Mouse (Mus musculus) c-Kit-positive CD71-negative TER-119-negative erythroid progenitor cells, embryonic 14.5 days (primary cell): Measurements from ENCODE around the gene Hist3h2a.

Experiments used
- DNase-seq: peaks from one replicate; pipeline ENCODE4 v3.0.0-alpha.2; 2013; ENCODE audit warnings: low read depth

Gene Hist3h2a

DNA sequence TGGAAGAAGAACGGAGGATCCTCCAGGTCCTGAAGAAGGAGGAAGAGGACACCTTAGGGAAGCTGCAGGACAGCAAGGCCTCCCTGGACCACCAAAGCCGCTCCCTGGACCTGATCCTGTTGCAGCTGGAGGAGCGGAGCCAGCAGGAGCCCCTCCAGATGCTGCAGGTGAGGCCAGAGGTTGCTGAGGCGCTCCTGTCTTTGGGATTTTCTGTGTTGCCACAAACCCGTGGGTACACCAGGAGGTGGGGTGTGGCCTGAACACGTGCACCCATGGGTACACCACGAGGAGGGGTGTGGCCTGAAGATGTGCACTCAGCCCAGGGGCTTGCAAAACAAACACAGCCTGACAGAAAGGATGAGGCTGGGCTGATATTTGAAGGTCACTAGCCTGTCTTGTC is 14.1 kb downstream of the Hist3h2a start:
- DNase-seq = no peak

DNA sequence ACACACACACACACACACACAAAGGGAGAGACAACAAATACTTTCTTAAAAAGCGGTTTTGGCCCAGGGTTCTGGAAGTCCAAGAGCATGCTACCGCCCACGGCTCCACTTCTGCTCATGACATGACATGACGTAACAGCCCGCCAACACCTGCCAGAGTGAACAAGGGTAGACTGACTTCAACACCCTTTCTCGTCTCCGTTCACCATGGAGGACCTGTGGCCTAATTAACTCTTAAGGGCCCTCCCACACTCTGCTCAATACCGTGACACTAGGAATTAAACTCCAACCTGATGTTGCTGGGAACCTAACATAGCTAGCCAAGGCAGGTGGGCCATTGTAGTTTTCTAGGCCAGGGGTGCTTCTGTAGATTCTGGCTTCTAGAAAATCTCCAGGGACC is 14.5 kb downstream of the Hist3h2a start:
- DNase-seq = no peak

DNA sequence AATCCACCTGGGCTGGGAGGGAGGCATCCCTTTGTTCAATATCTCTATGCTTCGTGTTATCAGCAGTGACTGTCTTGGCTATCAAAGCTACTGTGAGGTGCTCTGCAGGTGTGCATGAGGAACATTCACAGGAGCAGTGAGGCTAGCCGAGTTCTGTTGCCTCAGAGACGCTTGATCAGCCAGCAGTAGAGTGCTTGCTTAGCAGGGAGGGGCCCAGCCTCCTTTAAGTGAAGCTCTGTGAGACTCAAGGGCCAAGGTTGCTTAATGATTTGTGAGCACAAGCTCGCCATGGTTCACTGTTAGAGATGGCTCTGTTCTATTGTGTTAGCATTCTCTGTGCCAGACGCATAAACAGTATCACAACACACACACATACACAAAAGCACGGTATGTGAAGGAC is 15.2 kb downstream of the Hist3h2a start:
- no peak for DNase-seq

GRCm38 (mm10) chr11:58970831-58971530 is 16.5 kb downstream of the Hist3h2a start:
- no peak for DNase-seq

GRCm38 (mm10) chr11:58971796-58972195 is 17.3 kb downstream of the Hist3h2a start:
- no peak for DNase-seq

GRCm38 (mm10) chr11:58974414-58974813 is 19.9 kb downstream of the Hist3h2a start:
- no peak for DNase-seq

GRCm38 (mm10) chr11:58977150-58977549 is 22.7 kb downstream of the Hist3h2a start:
- no peak for DNase-seq

DNA sequence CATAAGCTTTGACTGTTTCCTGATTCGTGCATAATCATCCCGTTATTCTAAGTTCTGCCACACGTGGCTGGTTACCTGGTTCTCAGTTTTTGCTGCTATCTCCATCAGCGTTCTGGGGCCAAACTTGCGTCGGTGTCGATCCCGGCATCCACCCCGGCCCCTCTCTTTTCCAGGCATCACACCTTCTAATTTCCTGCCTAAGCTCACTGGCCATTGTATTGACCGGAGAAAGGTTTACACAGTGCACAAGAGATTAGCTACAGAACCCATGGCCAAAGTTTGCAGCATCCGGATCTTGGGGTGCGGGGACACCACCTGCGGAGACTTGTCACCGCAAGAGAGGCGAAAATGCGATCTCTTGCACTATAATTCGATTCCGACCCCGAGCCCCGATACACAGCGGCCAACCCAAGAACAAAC is 23.1 kb downstream of the Hist3h2a start:
- no peak for DNase-seq

DNA sequence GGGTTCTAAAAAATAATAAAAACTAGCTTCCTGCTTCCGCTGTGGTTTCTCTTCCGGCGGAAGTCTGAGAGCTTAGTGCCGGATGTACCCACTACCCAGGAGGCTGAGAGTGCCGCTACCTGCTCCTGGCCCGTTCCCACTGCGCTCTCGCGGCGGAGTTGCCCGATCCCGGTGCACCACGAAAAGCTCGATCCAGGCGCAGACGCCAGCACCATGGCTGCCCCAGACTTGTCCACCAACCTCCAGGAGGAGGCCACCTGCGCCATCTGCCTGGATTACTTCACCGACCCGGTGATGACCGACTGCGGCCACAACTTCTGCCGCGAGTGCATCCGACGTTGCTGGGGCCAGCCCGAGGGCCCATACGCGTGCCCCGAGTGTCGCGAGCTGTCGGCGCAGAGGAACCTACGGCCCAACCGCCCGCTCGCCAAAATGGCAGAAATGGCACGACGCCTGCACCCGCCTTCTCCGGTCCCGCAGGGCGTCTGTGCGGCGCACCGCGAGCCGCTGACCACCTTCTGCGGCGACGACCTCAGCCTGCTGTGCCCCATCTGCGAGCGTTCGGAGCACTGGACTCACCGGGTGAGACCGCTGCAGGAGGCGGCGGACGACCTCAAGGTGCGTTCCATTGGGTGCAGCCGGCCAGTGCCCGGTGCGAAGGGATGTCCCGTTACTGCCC is 23.7 kb downstream of the Hist3h2a start, which contains the start of gene Trim11:
Trim11 (plus strand) TSS at position 67 of the 679 bp plus-strand sequence.
- DNase-seq = no peak

DNA sequence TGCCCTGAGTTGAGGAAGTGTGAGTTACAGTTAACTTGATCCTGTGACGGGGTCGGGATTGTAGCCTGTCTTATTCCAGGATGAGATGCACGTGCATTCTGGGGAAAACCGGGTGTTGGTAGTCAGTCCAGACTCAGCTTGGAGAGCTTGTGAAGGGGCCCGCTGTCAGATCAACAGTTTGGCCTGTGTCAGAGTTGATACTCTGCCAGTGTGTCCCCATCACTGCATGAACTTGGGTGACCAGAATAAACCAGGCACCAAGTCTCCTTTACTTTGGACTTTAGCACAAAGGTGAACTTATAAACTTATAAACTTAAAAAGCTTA is 24.2 kb downstream of the Hist3h2a start:
- DNase-seq = no peak

DNA sequence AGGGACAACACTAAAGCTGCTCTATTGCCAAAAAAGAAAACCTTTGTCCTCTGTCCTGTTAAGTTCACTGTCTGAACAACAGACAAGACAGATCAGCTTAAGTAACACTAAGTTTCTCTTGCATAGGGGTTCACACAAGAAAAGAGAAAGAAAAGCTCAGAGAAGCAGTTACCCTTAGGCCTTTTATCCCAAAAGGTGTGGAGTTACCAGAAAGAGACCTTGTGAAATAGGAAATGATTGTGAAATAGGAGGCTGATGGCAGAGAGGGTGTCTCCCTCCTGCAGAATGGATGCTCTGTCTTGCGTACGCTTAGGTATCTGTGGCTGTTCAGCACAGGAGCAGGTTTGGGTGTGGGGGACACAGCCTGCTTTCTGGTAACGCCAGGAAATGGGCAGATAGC is 24.7 kb downstream of the Hist3h2a start:
- no peak for DNase-seq

GRCm38 (mm10) chr11:58979661-58980060 is 25.2 kb downstream of the Hist3h2a start:
- DNase-seq = no peak

GRCm38 (mm10) chr11:58980381-58980990 is 26.0 kb downstream of the Hist3h2a start:
- DNase-seq = no peak

DNA sequence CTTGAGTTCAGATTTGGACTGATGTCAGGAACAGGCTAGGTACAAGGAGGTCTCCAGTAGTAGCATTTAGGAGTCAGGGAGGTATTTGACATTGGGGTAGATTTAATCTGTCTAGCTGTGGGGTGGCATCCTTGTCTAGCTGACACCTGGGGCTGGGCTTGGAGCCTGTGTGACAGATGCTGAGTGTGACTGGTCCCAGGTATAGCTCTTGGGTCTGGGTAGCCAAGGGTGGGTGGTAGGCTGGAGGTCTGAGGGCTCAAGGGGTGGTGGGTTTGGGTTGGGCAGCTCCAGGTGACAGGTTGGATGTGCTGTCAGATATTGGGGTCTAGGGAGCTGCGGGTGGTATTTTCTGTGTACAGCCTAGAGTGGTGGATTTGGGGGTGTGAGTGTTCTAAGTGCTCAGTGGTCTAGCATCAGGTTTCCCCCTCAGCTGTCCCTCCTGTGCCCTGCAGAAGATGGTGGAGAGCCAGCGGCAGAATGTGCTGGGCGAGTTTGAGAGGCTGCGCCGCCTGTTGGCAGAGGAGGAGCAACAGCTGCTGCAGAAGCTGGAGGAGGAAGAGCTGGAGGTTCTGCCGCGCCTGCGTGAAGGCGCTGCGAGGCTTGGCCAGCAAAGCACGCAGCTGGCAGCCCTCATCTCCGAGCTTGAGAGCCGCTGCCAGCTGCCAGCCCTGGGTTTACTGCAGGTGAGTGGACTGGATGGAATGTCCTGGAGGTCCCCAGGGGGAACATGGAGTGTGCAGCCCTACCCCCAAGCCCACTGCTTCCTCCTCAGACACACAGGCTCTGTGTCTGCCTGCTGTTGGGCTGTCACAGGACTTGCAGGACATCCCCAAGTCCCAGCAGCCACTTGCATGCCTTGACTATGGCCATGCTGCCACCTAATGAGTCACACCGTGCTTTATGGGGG is 27.3 kb downstream of the Hist3h2a start:
- no peak for DNase-seq

DNA sequence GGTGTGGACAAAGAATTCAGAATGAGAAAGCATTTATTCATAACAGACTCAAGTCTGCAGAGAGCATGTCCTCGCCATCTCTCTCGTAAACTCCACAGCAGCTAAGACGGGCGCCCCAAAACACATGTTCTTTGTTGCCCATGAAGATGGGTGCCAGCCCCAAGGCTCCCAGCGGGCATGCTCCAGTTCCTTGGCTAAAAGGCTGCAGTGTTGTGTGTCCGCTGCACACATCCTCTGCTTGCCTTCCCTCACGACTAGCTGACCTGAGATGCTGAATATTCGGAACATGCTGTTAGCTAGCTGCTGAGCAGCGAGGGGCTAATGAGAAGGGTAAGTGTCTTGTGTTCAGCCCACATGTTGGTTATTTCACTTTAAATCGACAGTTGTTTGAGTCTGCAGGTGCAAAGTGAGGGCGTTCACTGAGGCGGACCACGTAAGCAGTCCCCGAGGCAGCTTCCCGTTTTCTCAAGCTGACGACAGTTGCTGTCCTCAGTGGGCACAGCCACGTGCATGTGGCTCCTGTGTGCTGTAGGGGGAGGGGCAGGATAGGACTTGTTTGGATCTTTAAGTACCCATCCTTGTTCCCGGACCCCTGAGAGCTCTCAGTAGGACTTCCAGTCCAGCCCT is 28.1 kb downstream of the Hist3h2a start:
- DNase-seq = no peak

- no peak for DNase-seq
Measured at GRCm38 (mm10) chr11:58983691-58984341, 29.3 kb downstream of the Hist3h2a start.

- no peak for DNase-seq
Measured at GRCm38 (mm10) chr11:58984657-58985056, 30.2 kb downstream of the Hist3h2a start.

DNA sequence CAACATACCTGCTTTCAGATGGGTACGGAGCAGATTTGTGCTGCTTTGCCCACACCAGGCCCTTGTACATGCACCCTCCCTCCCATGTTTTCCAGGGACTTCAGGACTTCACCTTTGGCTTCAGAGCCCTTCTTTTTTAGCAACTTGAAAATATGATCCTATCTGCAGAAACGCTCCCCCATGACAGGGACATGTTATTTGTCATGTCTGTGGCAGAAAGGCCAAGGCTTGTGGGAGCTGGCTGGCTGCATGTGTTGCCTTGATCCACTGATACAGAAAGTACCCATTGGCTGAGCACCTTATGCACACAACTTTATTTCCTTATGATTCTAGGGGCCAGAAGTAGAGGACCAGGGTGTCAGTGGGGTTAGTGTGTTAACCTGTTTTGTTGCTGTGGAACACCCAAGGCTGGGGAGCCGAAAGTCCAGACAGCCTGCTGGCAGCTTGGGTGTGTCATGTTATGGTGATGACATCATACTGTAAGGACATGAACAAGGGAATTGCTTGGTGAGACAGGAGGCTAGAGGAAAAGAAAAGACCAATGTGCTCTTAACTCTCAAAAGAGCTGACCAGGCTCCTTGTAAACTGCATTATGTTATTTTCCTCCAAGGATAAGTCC is 30.9 kb downstream of the Hist3h2a start:
- DNase-seq = no peak

GRCm38 (mm10) chr11:58989166-58989565 is 34.7 kb downstream of the Hist3h2a start:
- no peak for DNase-seq

DNA sequence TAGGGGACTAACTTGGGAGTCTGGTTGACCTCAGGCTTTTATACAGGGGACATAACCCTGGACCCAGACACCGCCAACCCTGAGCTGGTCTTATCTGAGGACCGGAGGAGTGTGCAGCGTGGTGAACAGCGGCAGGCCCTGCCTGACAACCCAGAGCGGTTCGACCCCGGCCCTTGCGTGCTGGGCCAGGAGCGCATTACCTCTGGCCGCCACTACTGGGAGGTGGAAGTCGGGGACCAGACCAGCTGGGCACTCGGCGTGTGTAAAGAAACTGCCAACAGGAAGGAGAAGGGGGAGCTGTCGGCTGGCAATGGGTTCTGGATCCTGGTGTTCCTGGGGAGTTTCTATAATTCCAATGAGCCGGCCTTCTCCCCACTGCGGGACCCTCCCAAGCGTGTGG is 35.7 kb downstream of the Hist3h2a start:
- no peak for DNase-seq

- no peak for DNase-seq
Measured at GRCm38 (mm10) chr11:58990794-58991193, 36.3 kb downstream of the Hist3h2a start.
